Mouse (Mus musculus): ENCODE results near the gene Hbb-bs. TPM values are rescaled to one million over a fixed set of nuclear protein-coding genes. Genes with fewer than 3 reads are reported as not detected.
"Not testable (repeated sequence)": the region's sequence is repeated elsewhere in the genome, so short reads cannot be mapped to it uniquely, and the experiment has no call there.

The Hbb-bs gene
- polyA plus RNA-seq, 1 experiment: not detected

DNA sequence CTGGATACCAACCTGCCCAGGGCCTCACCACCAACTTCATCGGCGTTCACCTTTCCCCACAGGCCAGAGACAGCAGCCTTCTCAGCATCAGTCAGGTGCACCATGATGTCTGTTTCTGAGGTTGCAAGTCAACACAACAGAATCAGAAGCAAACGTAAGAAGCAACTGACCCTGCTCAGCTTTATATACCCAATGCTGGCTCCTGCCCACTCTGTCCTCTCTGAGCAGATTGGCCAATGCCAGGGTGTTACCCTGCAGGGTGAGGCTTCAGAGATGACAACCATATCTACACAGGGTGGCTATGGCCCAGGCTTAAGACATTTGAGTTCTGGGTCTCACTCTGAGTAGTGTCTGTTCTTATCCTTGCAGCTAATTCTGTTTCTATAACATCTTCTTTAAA, 14.1 kb downstream of the Hbb-bs start, which contains the start of gene Hbb-bt:
TSS of gene Hbb-bt (minus strand) at position 231 of the 400 bp plus-strand sequence.
- 82% methylated on average over 3 of the region's 3 CpGs for WGBS
- TF ChIP-seq CTCF (IDR thresholded peaks at IDR 0.05; ENCODE audit: insufficient read depth, low read depth, low read length) (no peak), POLR2A (IDR thresholded peaks at IDR 0.05; ENCODE audit: insufficient read depth, low read depth, low read length) (no peak)
- H3K4me1 ChIP-seq (ENCODE audit: control insufficient read depth, insufficient read depth, low read length): no peaks in the 10 kb centered on the region
- H3K4me3 ChIP-seq (ENCODE audit: insufficient read depth, low read depth, low read length): no peak within 1 kb of the TSS
- H3K27ac ChIP-seq (ENCODE audit: insufficient read depth, low read depth, low read length): no peak within 1 kb of the TSS

DNA sequence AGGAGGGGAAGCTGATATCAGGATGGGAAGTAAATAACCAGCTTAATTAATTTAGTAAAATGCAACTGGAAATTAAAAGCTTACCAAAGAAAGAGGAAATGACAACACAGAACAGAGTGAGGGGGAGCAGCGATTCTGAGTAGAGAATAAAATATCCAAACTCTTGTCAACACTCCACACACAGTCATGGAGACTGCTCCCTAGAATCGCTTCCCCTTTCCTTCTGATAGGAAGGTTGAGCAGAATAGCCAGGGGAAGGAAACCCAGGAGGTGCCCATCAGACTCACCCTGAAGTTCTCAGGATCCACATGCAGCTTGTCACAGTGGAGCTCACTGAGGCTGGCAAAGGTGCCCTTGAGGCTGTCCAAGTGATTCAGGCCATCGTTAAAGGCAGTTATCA, 14.7 kb downstream of the Hbb-bs start:
- WGBS: no CpG with 5 or more reads among the region's 3 CpGs
- H3K27ac ChIP-seq (ENCODE audit: insufficient read depth, low read depth, low read length); H3K4me3 ChIP-seq (ENCODE audit: insufficient read depth, low read depth, low read length); H3K4me1 ChIP-seq (ENCODE audit: control insufficient read depth, insufficient read depth, low read length): not testable (repeated sequence)

DNA sequence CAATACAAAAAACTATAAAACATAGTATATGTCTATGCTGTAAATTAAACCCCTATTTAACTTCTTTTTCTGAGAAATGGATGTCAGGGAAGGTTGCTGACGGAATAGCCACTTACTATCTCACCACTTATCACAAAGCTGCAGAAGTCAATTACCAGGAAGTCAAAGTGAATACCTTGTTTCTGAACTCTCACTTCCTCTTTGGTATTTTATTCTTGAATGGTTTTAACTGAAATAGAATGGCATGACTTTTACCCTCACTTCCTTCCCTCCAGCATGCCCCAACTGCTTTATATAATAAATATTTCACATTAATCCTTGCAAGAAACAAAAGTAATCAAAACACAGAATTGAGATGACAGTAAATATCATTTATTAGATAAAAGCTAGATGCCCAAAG, 15.7 kb downstream of the Hbb-bs start:
- H3K4me1 ChIP-seq (ENCODE audit: control insufficient read depth, insufficient read depth, low read length): no peaks in the 10 kb centered on the region
- TF ChIP-seq POLR2A (IDR thresholded peaks at IDR 0.05; ENCODE audit: insufficient read depth, low read depth, low read length) (no peak), CTCF (IDR thresholded peaks at IDR 0.05; ENCODE audit: insufficient read depth, low read depth, low read length) (no peak)
- H3K27ac ChIP-seq (ENCODE audit: insufficient read depth, low read depth, low read length): no peak overlapping the region
- 76% methylated on average over 1 of the region's 1 CpGs for WGBS
- H3K4me3 ChIP-seq (ENCODE audit: insufficient read depth, low read depth, low read length): no peak overlapping the region

DNA sequence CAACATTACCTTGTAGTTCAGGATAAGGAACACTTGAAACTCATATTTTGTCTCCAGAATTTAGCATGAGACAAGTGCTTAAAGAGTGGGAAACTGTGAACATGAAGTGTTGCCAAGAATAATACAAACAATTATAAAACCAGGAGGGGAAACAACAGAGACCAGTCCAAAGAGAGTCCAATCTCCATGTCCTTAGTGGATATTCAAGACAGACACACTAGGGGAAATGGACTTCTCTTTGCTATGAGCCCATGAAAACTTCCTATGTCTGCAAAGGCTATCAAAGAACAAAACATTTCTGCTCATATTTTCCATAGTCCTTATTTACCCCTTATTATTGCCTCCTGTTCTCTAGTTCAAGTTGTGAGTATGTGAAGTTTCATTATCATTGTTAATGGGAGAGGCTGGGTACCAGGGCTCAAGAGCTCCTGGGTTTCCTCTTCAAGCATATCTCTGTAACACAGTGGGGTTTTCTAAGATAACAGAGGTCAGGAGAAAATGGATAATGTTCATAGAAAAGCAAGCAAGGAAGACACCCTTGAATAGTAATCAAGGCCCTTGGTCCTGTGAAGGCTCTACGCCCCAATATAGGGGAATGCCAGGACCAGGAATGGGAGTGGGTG, 16.6 kb downstream of the Hbb-bs start:
- Histone ChIP-seq H3K4me3 (ENCODE audit: insufficient read depth, low read depth, low read length) (no peak overlapping the region), H3K4me1 (ENCODE audit: control insufficient read depth, insufficient read depth, low read length) (no peaks in the 10 kb centered on the region), H3K27ac (ENCODE audit: insufficient read depth, low read depth, low read length) (no peak overlapping the region)
- TF ChIP-seq CTCF (IDR thresholded peaks at IDR 0.05; ENCODE audit: insufficient read depth, low read depth, low read length) (no peak), POLR2A (IDR thresholded peaks at IDR 0.05; ENCODE audit: insufficient read depth, low read depth, low read length) (no peak)
- whole genome bisulfite sequencing: 92% methylated on average over 1 of the region's 1 CpGs

DNA sequence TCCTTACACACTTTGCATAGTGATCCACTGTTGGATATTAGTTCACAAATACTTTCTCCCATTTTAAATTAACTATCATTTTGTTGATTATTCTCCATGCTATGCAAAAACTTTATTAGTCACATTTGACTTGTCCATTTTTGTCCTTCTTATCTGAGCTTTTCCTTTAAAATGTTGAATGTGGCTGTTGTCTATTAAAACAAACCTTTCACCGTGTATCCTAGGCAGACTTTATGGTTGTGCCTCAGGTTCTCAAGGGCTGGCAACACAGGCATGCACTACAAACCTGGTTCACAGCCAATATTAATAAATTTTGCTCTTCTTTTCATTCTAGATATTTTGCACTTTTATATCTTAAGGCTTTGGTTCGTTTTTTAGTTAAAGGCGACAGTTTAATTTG, 17.1 kb downstream of the Hbb-bs start:
- Histone ChIP-seq H3K4me1 (ENCODE audit: control insufficient read depth, insufficient read depth, low read length) (no peaks in the 10 kb centered on the region), H3K27ac (ENCODE audit: insufficient read depth, low read depth, low read length) (no peak overlapping the region), H3K4me3 (ENCODE audit: insufficient read depth, low read depth, low read length) (no peak overlapping the region)
- TF ChIP-seq CTCF (IDR thresholded peaks at IDR 0.05; ENCODE audit: insufficient read depth, low read depth, low read length) (no peak), POLR2A (IDR thresholded peaks at IDR 0.05; ENCODE audit: insufficient read depth, low read depth, low read length) (no peak)
- WGBS: 74% methylated on average over 3 of the region's 3 CpGs

DNA sequence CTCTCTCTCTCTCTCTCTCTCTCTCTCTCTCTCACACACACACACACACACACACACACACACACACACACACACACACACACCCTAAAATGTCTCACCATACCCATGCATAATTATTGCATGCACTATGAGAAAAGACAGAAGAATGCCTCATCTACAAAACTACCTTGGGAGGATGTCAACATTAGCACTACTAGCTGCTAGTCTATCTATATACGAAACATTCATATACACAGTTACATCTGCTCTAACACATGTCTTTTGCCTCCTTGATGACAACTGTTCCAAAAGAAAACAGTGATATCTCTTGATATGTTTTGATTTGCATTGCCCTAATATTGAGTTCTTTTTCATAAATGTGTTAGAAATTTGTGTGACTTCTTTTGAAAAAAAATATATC, 17.6 kb downstream of the Hbb-bs start:
- Histone ChIP-seq H3K4me3 (ENCODE audit: insufficient read depth, low read depth, low read length) (no peak overlapping the region), H3K4me1 (ENCODE audit: control insufficient read depth, insufficient read depth, low read length) (no peaks in the 10 kb centered on the region), H3K27ac (ENCODE audit: insufficient read depth, low read depth, low read length) (no peak overlapping the region)
- WGBS: 91% methylated on average over 1 of the region's 1 CpGs
- no peak for TF ChIP-seq CTCF (IDR thresholded peaks at IDR 0.05; ENCODE audit: insufficient read depth, low read depth, low read length)
- no peak for TF ChIP-seq POLR2A (IDR thresholded peaks at IDR 0.05; ENCODE audit: insufficient read depth, low read depth, low read length)

DNA sequence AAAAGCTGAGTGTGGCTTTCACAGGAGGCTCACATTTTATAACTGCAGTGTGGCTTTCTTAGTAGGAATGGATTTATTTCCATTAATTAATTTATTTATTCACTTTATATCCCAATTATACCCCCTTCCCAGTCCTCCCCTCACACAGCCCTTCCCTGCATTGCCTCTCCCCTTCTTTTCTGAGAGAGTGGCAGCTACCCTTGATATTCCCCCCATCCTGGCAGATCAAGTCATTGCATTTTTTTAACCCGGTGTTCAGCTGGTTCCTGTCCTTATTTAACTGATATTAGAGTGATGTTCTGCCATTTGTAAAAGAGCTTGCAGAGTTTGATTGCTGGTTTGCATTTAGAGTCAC, 18.1 kb downstream of the Hbb-bs start:
- Histone ChIP-seq H3K27ac (ENCODE audit: insufficient read depth, low read depth, low read length) (no peak overlapping the region), H3K4me1 (ENCODE audit: control insufficient read depth, insufficient read depth, low read length) (no peaks in the 10 kb centered on the region), H3K4me3 (ENCODE audit: insufficient read depth, low read depth, low read length) (no peak overlapping the region)
- 68% methylated on average over 1 of the region's 1 CpGs for WGBS
- TF ChIP-seq CTCF (IDR thresholded peaks at IDR 0.05; ENCODE audit: insufficient read depth, low read depth, low read length): no peak
- TF ChIP-seq POLR2A (IDR thresholded peaks at IDR 0.05; ENCODE audit: insufficient read depth, low read depth, low read length): no peak

DNA sequence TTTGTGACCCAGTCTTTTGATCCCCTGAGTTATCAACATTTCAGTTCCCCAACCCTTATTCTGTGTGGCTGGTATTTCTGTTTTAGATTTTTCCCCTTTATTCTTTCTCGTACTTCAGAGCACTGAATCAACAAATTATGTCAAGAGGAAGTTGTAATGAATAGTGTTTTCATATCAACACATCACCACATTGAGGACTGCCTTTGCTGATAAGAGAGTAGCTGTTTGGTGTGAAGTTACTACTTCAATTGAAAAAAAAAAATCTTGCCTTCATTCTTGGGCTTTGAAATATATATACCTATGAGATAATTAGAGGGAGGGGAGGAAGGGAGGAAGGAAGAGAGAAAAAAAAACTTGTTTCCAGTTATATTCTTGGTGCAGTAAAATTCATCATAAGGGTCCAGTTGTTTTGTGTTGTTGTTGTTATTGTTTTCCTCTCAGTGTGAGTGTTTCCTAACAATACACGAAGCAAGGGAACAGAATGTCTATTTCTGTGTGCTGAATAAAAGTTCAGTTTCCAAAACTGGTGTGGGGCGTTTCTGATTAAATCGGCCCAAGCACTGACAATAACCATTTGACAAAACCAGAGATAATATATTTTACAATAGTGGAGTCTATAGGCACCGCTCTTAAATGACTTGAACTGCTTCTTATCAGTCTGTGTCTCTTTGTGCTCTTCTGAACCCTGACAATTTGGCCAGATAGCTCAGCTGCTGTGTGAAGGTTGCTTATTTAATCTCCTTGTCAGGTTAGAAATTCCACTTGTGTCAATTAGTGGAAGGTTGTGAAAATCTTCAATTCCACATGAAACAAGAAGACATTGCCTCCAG, 18.7 kb downstream of the Hbb-bs start:
- 65% methylated on average over 5 of the region's 5 CpGs for WGBS
- TF ChIP-seq CTCF (IDR thresholded peaks at IDR 0.05; ENCODE audit: insufficient read depth, low read depth, low read length) (no peak), POLR2A (IDR thresholded peaks at IDR 0.05; ENCODE audit: insufficient read depth, low read depth, low read length) (no peak)

DNA sequence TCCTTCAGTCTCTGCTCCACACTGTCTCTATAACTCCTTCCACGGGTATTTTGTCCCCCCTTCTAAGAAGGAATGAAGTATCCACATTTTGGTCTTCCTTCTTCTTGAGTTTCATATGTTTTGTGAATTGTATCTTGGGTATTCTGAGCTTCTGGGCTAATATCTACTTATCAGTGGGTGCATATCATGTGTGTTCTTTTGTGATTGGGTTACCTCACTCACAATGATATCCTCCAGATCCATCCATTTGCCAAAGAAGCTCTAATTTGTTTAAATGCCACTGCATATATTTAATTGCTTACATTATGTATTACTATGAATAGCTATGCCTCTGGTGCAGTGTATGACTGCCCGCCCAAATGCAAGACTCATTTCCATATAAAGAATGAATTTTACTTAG, 19.8 kb downstream of the Hbb-bs start:
- not testable (repeated sequence) for H3K4me3 ChIP-seq (ENCODE audit: insufficient read depth, low read depth, low read length)
- 69% methylated on average over 2 of the region's 2 CpGs for WGBS

More for the DNA sequence above, 18.7 kb downstream of the Hbb-bs start:
- Histone ChIP-seq H3K4me3 (ENCODE audit: insufficient read depth, low read depth, low read length) (no peak overlapping the region), H3K4me1 (ENCODE audit: control insufficient read depth, insufficient read depth, low read length) (no peaks in the 10 kb centered on the region), H3K27ac (ENCODE audit: insufficient read depth, low read depth, low read length) (no peak overlapping the region)

More for the DNA sequence above, 19.8 kb downstream of the Hbb-bs start:
- H3K27ac ChIP-seq (ENCODE audit: insufficient read depth, low read depth, low read length); H3K4me1 ChIP-seq (ENCODE audit: control insufficient read depth, insufficient read depth, low read length): not testable (repeated sequence)
